Mouse (Mus musculus) neural tube, embryonic 15.5 days (tissue): ENCODE data around the gene Tex44. TPM values are rescaled to one million over a fixed set of nuclear protein-coding genes. Genes with fewer than 3 reads are reported as not detected.

Experiments used
- ATAC-seq: fragments of 200-750 bp; cut with Nextera tagmentation; 2 replicates; pipeline ENCODE4 v1.8.0; 2017; ENCODE audit warnings: mild to moderate bottlenecking, moderate TSS enrichment, moderate library complexity; ENCODE audit not compliant: low FRiP score
- H3K27ac ChIP-seq: fragments of 300-500 bp; sonication (generic); replicated peaks from 2 replicates; pipeline ENCODE4 v1.5.1; 2015; ENCODE audit warnings: mild to moderate bottlenecking, inconsistent platforms
- H3K27me3 ChIP-seq: fragments of 300-500 bp; sonication (generic); replicated peaks from 2 replicates; pipeline ENCODE4 v1.6.1; 2015; ENCODE audit warnings: inconsistent platforms
- H3K36me3 ChIP-seq: fragments of 300-500 bp; sonication (generic); 2 replicates; pipeline ENCODE4 v1.6.1; 2015; ENCODE audit warnings: inconsistent platforms
- H3K4me1 ChIP-seq: fragments of 300-500 bp; sonication (generic); 2 replicates; pipeline ENCODE4 v1.6.1; 2015; ENCODE audit warnings: inconsistent platforms
- H3K4me2 ChIP-seq: fragments of 300-500 bp; sonication (generic); 2 replicates; pipeline ENCODE4 v1.6.1; 2015; ENCODE audit warnings: inconsistent platforms, mild to moderate bottlenecking, moderate library complexity
- H3K4me3 ChIP-seq: fragments of 300-500 bp; sonication (generic); replicated peaks from 2 replicates; pipeline ENCODE4 v1.5.1; 2015; ENCODE audit warnings: mild to moderate bottlenecking, inconsistent platforms
- H3K9ac ChIP-seq: fragments of 300-500 bp; sonication (generic); replicated peaks from 2 replicates; pipeline ENCODE4 v1.6.1; 2015; ENCODE audit warnings: mild to moderate bottlenecking, inconsistent platforms
- H3K9me3 ChIP-seq: fragments of 300-500 bp; sonication (generic); replicated peaks from 2 replicates; pipeline ENCODE4 v1.6.1; 2016; ENCODE audit warnings: inconsistent platforms
- WGBS: fragments of 180-500 bp; shearing (Covaris S2); methylation state at CpG from one replicate; pipeline ENCODE4 v1.1.7; 2015; ENCODE audit warnings: mixed read lengths; 5-methylcytosine and 5-hydroxymethylcytosine counted together
- polyA plus RNA-seq: library from polyadenylated mRNA; unstranded; fragments of >200 nt; fragmentation: Nextera tagmentation; extraction: Ambion mirVana; gene quantifications from 2 replicates; pipeline ENCODE4 v1.2.1, GENCODE M21; 2015

The Tex44 gene
- polyA plus RNA-seq, 1 experiment from 2014 or later: not detected

GRCm38 (mm10) chr1:86438501-86438900, 12.4 kb downstream of the Tex44 start:
- H3K36me3 ChIP-seq: no peaks in the 10 kb centered on the region
- H3K4me2 ChIP-seq: no peak overlapping the region
- 0 out of 2 replicates have a peak overlapping the region, but pooled peaks have one; percentile 6 for H3K27ac ChIP-seq
- H3K4me1 ChIP-seq: peaks cover 64% of the 10 kb centered on the region
- H3K27me3 ChIP-seq: no peaks in the 10 kb centered on the region
- no peak overlapping the region for H3K4me3 ChIP-seq
- WGBS: 67% methylated on average over 2 of the region's 2 CpGs
- H3K9ac ChIP-seq: no peak overlapping the region
- no peak for ATAC-seq
- H3K9me3 ChIP-seq: no peaks in the 10 kb centered on the region

- WGBS: 26% methylated on average over 8 of the region's 8 CpGs
- H3K9me3 ChIP-seq: no peaks in the 10 kb centered on the region
- no peak overlapping the region for H3K4me3 ChIP-seq
- no peaks in the 10 kb centered on the region for H3K27me3 ChIP-seq
- H3K4me1 ChIP-seq: peaks cover 62% of the 10 kb centered on the region
- ATAC-seq: no peak
- peak overlapping the region; percentile 88; the same call in 1 of the 2 replicates for H3K4me2 ChIP-seq
- H3K27ac ChIP-seq: peak overlapping the region; percentile 98
- no peaks in the 10 kb centered on the region for H3K36me3 ChIP-seq
- no peak overlapping the region for H3K9ac ChIP-seq
Measured at GRCm38 (mm10) chr1:86439487-86440170, 13.5 kb downstream of the Tex44 start.

- Histone ChIP-seq H3K4me1 (peaks cover 55% of the 10 kb centered on the region), H3K27ac (peak overlapping the region; percentile 98), H3K9me3 (no peaks in the 10 kb centered on the region), H3K27me3 (no peaks in the 10 kb centered on the region), H3K36me3 (no peaks in the 10 kb centered on the region), H3K9ac (no peak overlapping the region; the same call in 1 of the 2 replicates), H3K4me2 (peak overlapping the region; percentile 88), H3K4me3 (peak overlapping the region; percentile 49)
- 2% methylated on average over 18 of the region's 18 CpGs for WGBS
- ATAC-seq: peak; percentile 71
Measured at GRCm38 (mm10) chr1:86440171-86440886, 14.2 kb downstream of the Tex44 start.

GRCm38 (mm10) chr1:86440887-86441723, 15.0 kb downstream of the Tex44 start:
- no peaks in the 10 kb centered on the region for H3K9me3 ChIP-seq
- ATAC-seq: peak; percentile 43
- no peaks in the 10 kb centered on the region for H3K36me3 ChIP-seq
- peak overlapping the region; percentile 49 for H3K4me3 ChIP-seq
- H3K9ac ChIP-seq: peak overlapping the region; percentile 76
- peak overlapping the region; percentile 88 for H3K4me2 ChIP-seq
- under 1% methylated on average over 24 of the region's 29 CpGs for WGBS
- peaks cover 47% of the 10 kb centered on the region for H3K4me1 ChIP-seq
- peak overlapping the region; percentile 98 for H3K27ac ChIP-seq
- no peaks in the 10 kb centered on the region for H3K27me3 ChIP-seq

- peak overlapping the region; percentile 88 for H3K4me2 ChIP-seq
Measured at GRCm38 (mm10) chr1:86441724-86441979, 15.5 kb downstream of the Tex44 start.

GRCm38 (mm10) chr1:86441980-86442831, 16.1 kb downstream of the Tex44 start:
- Histone ChIP-seq H3K27ac (peak overlapping the region; percentile 98), H3K36me3 (no peaks in the 10 kb centered on the region), H3K9ac (peak overlapping the region; percentile 76), H3K27me3 (no peaks in the 10 kb centered on the region), H3K4me1 (peaks cover 47% of the 10 kb centered on the region), H3K4me2 (peak overlapping the region; percentile 88), H3K9me3 (no peaks in the 10 kb centered on the region), H3K4me3 (peak overlapping the region; percentile 49)
- 0% methylated on average over 81 of the region's 81 CpGs for WGBS
- peak; percentile 74 for ATAC-seq

More at GRCm38 (mm10) chr1:86441724-86441979, 15.5 kb downstream of the Tex44 start:
- Histone ChIP-seq H3K36me3 (no peaks in the 10 kb centered on the region), H3K4me1 (peaks cover 47% of the 10 kb centered on the region), H3K9me3 (no peaks in the 10 kb centered on the region), H3K9ac (peak overlapping the region; percentile 76), H3K27ac (peak overlapping the region; percentile 98), H3K27me3 (no peaks in the 10 kb centered on the region), H3K4me3 (peak overlapping the region; percentile 49)
- ATAC-seq: no peak
- WGBS: 1% methylated on average over 5 of the region's 5 CpGs

- peaks cover 52% of the 10 kb centered on the region for H3K4me1 ChIP-seq
- no peaks in the 10 kb centered on the region for H3K27me3 ChIP-seq
- 1% methylated on average over 24 of the region's 24 CpGs for WGBS
- ATAC-seq: no peak; the same call in 1 of the 2 replicates
- H3K4me3 ChIP-seq: peak overlapping the region; percentile 49
- H3K9me3 ChIP-seq: no peaks in the 10 kb centered on the region
- peak overlapping the region; percentile 76 for H3K9ac ChIP-seq
- peak overlapping the region; percentile 88 for H3K4me2 ChIP-seq
- H3K27ac ChIP-seq: peak overlapping the region; percentile 98
- H3K36me3 ChIP-seq: no peaks in the 10 kb centered on the region
Measured at GRCm38 (mm10) chr1:86442832-86443231, 16.7 kb downstream of the Tex44 start.

- ATAC-seq: no peak
- peak overlapping the region; percentile 76 for H3K9ac ChIP-seq
- H3K36me3 ChIP-seq: no peaks in the 10 kb centered on the region
- peak overlapping the region; percentile 88 for H3K4me2 ChIP-seq
- peak overlapping the region; percentile 49 for H3K4me3 ChIP-seq
- no peaks in the 10 kb centered on the region for H3K9me3 ChIP-seq
- no peaks in the 10 kb centered on the region for H3K27me3 ChIP-seq
- H3K4me1 ChIP-seq: peaks cover 58% of the 10 kb centered on the region
- H3K27ac ChIP-seq: peak overlapping the region; percentile 98
- 51% methylated on average over 8 of the region's 8 CpGs for WGBS
Measured at GRCm38 (mm10) chr1:86443386-86444172, 17.4 kb downstream of the Tex44 start.

GRCm38 (mm10) chr1:86447596-86448171, 21.6 kb downstream of the Tex44 start:
- 45% methylated on average over 13 of the region's 13 CpGs for WGBS
- Histone ChIP-seq H3K4me1 (peaks cover 26% of the 10 kb centered on the region), H3K27me3 (no peaks in the 10 kb centered on the region), H3K9ac (no peak overlapping the region), H3K36me3 (no peaks in the 10 kb centered on the region), H3K27ac (peak overlapping the region; percentile 60; the same call in 1 of the 2 replicates), H3K4me3 (no peak overlapping the region), H3K9me3 (no peaks in the 10 kb centered on the region), H3K4me2 (peak overlapping the region; percentile 15; the same call in 1 of the 2 replicates)
- ATAC-seq: no peak

GRCm38 (mm10) chr1:86448272-86448671, 22.1 kb downstream of the Tex44 start:
- 38% methylated on average over 4 of the region's 4 CpGs for WGBS

More at GRCm38 (mm10) chr1:86448272-86448671, 22.1 kb downstream of the Tex44 start:
- Histone ChIP-seq H3K4me1 (peaks cover 20% of the 10 kb centered on the region), H3K9ac (no peak overlapping the region), H3K4me3 (no peak overlapping the region), H3K4me2 (no peak overlapping the region), H3K9me3 (no peaks in the 10 kb centered on the region), H3K27me3 (no peaks in the 10 kb centered on the region), H3K36me3 (no peaks in the 10 kb centered on the region), H3K27ac (peak overlapping the region; percentile 60)
- ATAC-seq: no peak
